Mouse (Mus musculus) R1 (cell line): ENCODE data around the gene Dync2li1.

ENCODE experiments used
- DNase-seq: peaks from one replicate; pipeline ENCODE4 v3.0.0-alpha.2; 2018; ENCODE audit warnings: low read depth, low spot score

Gene Dync2li1

DNA sequence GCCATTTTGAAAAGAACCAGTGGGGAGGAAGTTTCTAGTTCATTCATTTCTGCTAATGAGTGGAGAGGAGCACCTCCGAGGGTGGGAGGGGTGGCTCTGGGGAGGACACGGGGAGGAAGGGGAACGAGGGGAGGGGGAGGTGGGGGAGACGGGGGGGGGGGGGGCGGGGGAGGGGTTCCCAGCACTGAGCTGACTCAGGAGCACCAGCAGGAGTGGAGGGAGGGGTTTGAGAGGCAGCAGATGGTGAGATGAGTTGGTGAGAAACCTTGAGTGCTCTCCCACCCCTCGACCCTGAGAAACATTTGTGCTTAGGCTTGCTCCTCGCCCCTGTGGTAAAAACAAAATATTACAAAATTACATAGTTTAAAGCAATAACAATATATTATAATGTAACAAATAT is 19.6 kb downstream of the Dync2li1 start:
- DNase-seq, result no peak

DNA sequence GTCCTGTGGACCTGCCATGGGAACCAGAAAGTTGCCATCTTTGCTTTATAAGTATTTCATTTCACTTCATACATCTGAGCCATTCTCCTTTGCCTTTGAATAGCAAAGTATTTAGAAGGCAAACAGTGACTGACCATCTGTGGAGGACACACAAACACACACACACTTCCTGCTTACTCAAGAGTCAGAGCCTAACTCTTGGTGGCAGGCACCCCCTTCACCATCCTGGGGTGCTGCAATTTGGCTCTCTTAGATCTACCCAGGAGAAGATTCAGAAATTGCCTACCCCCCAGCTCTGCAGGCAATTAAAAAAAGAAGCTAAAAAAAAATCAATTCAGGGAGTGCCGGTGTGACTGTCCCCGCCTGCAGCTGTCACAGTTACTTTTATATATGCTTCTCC is 20.2 kb downstream of the Dync2li1 start:
- DNase-seq, result no peak

DNA sequence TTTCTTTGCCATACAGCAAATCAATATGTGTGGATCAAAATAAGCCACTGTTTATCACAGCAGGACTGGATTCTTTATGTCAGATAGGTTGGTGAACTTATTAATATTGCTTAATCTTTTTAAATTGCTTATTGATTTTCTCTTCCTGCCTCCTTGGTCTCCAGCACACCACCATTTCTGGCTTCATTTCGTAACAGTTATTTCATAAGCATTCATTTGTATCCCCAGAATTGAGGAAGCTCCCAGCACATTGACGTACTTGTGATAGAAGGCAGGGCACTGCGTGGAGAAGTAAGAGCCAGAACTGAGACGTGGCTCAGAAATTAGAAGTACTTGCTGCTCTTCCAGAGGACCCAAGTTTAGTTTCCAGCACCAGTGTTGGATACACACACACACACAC is 21.3 kb downstream of the Dync2li1 start:
- DNase-seq, result no peak

DNA sequence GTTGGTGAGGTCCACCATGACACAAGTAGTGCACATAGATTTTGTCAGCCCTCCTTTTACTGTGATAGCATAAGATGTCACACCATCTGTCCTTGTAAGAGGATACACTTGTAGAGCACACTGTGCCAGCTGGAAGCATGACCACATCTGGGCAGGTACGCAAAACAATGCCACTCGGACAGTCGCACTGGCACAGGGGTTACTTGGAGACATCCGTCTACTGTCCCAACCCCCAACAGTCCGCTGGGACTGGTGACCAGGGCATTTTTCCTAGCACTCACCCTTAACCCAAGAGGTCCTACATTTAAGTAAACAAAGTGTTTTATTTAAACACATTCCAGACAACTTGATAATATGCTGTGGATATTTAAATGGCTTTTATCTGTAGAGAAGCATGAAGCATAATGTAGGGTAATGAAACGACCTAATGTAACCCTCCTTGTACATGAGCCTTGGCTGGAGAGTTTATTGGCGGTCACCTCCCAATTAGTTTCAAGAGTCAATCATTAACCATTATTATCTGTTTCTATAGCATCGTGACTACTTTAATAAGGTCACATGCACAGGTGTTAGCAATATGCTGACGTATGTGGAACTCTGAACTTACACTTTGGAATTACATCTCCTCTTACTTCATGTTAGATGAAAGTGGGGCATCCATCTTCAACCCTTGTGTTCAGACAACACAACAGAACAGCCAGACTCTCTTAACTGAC is 24.2 kb downstream of the Dync2li1 start:
- DNase-seq, result no peak

DNA sequence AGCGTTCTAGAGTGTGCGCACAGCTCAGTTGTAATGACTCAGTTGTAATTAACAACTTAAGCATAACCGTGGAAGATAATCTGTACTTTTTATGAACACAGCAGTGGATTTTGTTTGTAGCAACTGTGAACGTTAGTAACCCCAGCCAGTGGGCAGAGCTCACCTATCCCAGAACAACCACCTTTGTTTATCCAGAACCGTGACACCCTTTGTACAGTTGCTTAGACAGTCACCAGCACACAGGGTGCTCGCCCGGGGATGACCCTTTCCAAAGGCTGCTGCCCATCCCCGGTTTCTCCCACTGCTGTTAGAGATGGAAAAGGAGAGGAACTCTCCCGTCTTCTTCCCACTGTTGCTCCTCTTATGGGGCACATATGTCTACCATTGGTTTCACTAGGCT is 27.2 kb downstream of the Dync2li1 start:
- no peak for DNase-seq

DNA sequence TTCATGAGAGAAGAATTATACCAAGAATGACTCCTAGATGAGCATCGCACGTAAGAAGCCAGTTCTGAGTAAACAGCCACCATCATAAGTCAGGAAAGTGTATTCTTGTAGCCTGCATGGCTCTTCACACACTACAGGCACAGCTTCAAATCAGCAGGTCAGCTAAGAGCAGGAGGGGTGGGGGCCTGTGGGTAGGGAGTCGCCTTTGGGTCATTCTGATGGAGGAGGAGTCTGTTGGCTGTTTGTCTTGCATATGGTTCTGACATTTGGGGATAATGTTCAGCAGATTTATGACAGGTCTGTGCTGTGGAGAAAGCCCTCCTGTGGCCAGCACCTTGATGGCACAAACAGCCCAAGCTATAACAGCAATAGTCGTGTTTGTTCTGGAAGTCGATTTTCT is 29.9 kb downstream of the Dync2li1 start:
- DNase-seq, result no peak

DNA sequence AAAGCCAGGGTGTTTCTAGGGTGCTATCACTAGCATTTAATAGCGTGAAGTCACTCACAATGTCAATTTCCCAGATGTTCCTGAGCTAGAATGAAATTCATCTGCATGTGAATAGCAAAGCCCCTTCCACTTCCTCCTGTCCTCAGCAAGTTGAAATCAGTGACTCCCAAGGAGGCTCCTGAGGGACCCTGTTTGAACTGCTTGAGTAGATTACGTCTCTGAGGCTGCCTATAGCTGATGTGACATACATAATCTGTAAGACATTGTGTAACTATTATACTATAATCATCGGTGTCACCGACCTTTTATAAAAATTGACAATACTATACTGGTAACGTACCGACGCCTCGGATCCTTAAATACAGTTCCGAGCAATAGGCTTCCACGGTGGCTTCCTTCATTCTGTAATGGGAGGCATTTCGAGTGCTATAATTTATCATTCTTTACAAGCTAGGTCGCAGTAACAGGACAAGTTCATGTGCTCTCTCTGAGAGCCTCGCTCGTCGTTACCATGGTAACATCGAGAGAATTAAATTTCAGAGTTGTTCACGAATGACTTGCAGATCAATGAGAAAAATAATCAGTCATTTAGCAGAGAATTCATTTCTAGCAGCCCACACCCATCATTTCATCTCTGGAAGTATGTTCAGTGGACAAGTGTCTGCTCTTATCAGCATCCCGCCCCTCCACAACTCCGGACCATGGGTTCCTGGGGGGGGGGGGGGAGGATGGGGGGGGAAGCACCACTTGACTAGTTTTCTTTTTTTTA is 30.5 kb downstream of the Dync2li1 start:
- peak; percentile 51 for DNase-seq

DNA sequence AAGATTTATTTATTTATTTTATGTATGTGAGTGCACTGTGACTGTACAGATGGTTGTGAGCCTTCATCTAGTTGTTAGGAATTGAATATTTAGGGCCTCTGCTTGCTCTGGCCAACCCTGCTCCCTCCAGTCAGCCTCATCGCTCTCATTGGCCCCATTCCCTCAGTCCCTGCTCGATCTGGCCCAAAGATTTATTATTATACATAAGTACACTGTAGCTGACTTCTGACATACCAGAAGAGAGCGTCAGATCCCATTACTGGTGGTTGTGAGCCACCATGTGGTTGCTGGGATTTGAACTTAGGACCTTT is 31.1 kb downstream of the Dync2li1 start:
- DNase-seq, result no peak

DNA sequence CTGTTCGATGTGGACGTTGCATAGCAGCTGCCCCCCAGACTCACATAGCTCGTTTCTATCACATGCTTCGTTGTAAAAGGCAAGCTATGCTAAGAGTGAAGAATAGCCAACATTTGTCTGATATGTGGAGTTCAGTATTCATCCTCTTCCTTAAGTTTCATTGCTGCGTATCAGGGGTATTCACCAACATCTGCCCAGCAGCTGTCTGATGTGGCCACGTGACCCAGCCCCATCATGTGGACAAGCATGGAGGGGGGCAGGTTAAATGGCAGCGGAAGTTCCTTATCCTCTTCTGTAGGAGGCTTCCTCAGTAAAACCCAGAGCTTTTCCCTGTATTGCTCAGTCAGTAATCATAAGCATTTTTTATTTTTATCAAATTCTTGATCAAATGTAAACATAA is 31.5 kb downstream of the Dync2li1 start:
- no peak for DNase-seq

DNA sequence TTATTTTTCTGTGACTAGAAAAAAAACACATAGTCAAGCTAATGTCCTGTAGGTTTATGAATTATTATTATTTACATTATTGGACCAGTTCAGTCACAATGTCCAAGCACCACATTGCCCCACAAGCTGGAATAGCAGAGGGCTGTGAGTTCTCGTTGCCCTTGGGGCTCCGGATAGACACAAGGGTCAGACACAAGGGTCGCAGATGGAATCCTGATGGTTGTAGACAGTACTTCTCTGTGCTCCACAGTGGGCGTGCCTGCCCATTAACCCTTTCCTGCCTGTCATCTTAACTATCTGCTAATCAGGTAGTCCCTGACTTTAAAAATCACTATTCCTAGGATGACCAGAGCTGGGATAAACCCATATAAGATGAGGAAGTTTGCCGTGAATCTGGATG is 31.9 kb downstream of the Dync2li1 start:
- DNase-seq, result no peak

DNA sequence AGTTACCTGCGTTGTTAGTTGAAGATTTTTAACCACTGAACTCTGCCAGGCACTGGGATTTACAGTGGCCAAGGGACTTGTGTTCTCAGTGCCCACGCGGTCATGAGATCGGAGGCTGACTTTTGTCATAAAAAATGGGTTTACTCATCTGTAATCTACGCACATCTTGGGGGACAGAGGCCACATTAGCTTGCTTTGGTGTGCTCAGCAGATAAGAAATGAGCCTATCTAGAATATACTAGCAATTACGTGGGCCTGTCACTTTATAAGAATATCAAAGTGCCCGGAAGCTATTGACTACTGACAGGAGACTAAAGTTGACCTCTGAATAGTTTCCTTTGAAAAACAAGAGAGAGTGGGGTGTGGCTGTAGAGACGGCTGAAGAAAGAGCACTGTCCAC is 32.7 kb downstream of the Dync2li1 start:
- no peak for DNase-seq

DNA sequence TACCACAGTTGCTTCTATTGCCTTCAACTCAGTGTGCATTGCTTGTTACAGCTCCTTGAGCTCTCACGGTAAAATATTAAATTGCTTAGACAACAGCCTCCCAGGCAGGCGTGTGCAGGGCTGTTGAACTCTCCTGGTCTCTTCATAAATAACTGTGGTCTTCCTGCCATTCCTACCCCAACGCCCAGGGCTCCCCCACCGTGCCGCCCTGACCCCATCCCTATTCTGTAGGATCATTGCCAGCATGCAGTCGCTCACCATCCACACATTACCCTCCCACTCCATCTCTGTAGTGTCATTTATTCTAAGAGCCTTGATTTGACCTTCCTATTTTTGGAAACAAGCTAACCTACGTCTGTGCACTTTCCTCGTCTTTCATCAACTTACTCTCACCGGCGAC is 38.8 kb downstream of the Dync2li1 start:
- no peak for DNase-seq

DNA sequence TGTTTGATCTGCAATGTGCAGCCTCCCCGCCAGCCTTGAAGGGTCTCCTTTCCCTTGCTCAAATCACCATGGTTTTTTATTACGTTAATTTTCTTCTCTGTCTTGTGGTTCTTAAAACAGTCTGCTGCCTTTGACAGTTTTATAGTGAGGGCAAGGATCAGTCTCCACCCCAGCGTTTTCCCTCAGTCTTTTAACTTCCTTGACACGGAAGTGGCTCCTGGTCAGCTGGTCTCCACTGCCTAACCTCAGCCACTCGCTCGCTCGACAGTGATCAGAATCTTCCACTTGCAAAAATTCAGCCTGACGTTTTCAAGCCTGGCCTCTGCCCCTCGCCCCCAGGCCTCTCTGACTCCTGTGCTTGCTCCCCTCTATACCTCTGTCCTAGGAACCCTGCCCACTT is 39.4 kb downstream of the Dync2li1 start:
- no peak for DNase-seq

DNA sequence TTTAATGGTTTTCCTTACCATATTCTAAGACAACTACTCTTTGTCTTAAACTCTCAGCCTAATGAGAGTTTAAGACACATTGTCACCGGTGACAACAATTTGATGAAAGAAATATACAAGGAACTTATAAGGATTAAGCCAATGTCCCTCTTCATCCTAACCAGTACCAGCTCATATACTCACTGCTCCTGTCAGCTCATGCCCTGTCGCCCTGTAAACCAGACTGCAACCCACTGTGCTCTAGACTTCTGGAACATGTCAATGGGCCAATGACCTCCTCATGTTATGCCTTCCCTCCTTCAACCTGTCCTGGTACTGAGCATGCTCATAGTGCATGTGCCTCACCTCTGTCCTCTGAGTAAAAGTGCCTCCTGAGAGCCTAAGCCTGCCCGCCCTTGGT is 41.6 kb downstream of the Dync2li1 start:
- no peak for DNase-seq

DNA sequence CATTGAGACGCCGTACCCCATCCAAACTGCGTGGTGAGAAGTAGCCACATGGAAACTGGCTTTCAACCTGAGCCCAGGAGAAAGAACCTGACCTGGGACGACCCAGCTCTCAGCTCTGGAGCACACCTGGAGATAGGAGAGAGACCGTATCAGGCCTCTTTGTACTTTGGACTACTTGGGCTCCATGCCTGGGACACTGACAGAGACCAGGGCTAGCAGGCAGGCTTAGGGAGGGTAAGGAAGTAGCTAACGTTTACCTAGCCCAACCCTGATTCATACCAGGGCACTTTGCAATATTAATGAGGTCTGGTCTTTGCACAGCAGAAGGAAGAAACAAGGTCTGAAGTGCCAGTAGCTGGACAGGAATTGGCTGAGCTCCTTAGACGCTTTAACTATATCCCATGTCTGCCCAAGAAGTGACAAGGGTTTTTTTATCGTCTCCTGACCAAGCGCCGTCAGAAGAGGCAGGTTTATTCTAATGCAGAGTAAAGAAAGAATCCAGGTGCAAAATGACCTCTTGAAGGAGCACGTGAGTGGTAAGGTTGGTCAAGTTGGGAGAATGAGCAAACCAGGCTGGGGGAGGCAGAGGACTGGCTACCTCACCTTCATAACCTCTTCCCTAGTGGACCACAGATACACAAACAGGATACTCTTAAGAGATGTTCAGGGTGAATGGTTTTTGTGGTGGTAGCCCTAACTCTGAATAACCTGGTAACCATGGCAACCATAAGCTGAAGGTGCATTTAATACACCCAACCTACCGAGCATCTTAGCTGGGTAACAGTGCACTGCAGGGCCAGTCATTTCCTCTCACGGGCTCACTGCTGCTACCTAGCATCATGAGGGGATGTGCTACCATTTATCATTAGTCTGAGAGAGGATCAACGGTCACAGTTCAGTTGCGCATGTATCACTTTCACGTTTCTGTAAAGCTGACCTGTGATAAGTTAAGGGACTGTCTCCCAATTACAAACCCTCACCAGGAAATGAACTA is 46.4 kb downstream of the Dync2li1 start:
- no peak for DNase-seq

DNA sequence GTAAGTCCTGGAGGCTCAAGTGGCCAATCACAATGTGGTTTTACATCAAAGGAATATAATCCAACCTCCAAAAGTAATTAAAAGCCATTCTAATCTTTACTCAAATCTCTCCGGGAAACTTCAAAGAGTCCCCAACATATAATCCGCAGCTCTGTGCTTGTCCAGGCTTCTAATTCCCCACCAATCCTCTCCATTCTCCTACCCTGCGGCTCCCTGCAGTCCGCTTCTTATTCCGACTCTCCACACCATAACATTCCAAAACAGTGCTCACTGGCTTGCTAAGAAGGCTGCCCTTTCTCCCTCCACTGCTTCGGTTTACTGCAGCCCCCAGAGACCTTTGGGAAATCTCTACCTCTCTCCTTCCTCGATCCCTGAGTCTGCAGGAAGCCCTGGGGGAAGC is 47.8 kb downstream of the Dync2li1 start:
- no peak for DNase-seq

DNA sequence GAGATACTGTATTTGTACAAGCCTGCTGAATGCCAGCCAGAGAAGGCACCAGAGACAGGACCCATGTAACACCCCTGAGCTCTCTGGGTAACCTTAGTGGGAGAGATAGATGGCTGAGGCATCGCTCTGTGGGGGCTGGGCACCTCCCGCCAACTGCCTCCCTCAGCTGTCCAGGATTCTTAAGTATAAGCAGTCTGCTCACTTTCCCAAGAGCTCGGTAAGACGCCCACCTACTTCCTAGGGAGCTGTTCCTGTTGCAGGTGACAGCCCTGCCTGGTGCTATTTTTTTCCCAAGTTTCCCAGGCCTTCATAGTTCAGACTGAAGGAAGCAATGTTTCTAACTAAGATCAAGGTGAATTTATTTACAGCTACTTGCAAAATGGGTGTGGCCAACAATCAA is 48.9 kb downstream of the Dync2li1 start:
- no peak for DNase-seq

DNA sequence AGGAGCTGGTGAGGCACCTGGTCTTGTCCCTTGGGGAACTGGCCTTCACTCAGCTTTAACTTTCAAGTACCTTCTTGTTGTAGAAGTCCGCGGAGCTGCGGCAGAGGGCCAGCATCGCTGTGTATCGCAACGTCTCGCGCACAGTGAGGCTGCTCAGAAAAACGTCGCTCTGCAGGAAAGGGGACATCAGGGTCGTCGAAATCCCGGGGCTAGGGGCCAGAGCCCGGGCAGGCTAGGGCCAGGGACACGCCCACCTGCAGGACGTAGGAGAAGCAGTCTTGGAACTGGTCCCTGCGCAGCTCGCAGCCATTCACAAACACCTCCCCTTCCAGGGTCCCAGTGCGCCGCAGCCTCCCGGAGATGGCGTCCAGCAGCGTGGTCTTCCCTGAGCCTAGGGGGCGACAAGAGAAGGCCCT is 49.7 kb downstream of the Dync2li1 start, which contains the start of gene Abcg8:
Abcg8 (plus strand) TSS at position 352 of the 416 bp plus-strand sequence.
- no peak for DNase-seq

DNA sequence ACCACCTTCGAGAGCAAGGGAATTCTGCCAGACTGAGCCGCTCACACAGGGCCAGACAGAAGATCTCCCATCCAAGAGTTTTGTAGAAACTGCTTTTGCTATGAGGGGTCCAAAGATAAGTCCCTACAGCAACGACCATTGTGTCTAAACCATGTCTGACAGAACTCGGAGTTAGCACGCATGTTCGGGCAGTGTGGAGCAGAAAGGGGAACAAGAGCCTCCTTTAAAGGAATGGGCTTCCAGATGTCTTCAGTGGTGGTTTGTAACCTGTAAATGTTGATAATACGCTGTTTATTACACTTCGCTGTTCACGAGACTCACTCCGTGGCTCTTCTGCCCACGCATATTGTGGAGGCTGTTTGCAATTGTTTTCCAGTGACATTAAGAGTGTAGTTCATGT is 51.3 kb downstream of the Dync2li1 start:
- DNase-seq, result no peak

DNA sequence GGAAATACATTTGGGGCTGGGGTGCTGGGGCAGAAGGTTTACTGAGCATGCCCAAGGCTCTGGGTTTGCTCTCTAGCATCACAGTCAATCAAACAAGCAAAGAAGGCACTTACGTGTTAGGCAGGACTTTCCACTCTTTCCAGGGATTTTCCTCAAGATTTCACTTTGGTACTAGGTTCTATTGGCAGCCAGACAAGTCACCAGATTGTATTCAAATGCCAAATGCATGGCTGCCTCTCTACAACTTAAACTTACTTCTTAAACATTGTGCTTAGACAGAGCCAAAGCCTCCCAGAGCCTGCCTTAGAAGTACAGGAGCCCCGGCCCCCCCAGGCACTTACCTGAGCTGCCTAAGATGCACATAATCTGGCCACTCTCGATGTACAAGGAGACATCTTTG is 55.4 kb downstream of the Dync2li1 start:
- DNase-seq, result no peak

DNA sequence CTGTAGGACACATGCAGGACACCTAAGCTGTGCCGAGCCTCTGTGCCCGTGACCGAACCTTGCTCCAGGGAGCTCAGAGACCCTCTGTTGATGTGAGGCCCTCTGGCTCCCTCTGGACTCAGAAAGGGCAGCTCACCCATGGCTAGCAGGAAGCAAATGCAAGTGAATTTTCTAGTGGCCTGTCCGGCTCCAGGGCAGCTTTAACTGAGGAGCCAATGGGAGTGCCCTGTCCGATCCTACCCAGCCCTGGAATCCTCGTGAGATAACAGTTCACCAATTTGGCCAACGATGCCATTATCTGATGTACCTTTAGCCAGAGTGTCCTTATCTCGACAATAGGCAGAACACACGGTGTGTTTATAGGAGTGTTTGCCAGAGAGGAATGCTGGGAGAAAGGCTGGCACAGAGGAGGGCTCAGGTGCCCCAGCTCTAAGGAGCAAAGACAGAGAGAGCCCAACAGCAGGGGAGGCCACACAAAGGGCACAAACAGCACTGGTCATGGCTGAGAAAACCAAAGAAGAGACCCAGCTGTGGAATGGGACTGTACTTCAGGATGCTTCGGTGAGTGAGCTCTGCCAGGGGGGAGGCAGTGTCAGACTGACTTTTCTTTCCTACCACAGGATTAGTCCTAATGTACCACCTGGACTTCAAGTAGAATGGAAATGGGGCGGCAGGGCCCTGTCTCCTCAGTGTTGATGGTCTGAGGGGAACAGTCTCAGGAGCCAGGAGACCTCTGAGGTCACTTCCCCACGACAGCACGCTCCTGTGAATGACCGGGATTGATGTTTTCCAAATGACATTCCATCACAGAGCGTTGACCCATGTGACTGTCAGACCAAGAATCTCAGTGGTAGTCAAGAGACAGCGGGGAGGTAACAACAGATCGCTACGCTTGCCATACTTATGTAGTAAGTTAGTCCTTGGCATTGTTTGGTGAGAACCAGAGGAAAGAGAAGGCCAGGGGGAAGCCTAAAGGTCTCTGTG is 56.7 kb downstream of the Dync2li1 start, which contains the start of gene Abcg5:
Abcg5 (minus strand) TSS at position 278 of the 984 bp plus-strand sequence.
- DNase-seq, result no peak
